Mouse (Mus musculus) limb, embryonic 11.5 days (tissue): ENCODE data around the gene Camk2g. TPM values are rescaled to one million over a fixed set of nuclear protein-coding genes. Genes with fewer than 3 reads are reported as not detected.

ENCODE experiments used
- ATAC-seq: fragments of 200-750 bp; cut with Nextera tagmentation; 2 replicates; pipeline ENCODE4 v1.8.0; 2017; ENCODE audit warnings: low read depth; ENCODE audit not compliant: insufficient number of reproducible peaks, low FRiP score, low TSS enrichment
- DNase-seq: peaks from one replicate; pipeline ENCODE4 v3.0.0-alpha.2; 2015; ENCODE audit warnings: low spot score
- H3K27ac ChIP-seq: fragments of 300-500 bp; sonication (generic); replicated peaks from 2 replicates; pipeline ENCODE4 v1.5.1; 2014; ENCODE audit warnings: low read depth, mild to moderate bottlenecking, low read length
- H3K27me3 ChIP-seq: fragments of 300-500 bp; sonication (generic); 2 replicates; pipeline ENCODE4 v1.6.1; 2014; ENCODE audit warnings: mild to moderate bottlenecking, low read length, mixed read lengths; ENCODE audit not compliant: control insufficient read depth, insufficient read depth
- H3K36me3 ChIP-seq: fragments of 300-500 bp; sonication (generic); 2 replicates; pipeline ENCODE4 v1.6.1; 2014; ENCODE audit warnings: mild to moderate bottlenecking, low read length, moderate library complexity, mixed read lengths; ENCODE audit not compliant: control insufficient read depth, insufficient read depth
- H3K4me1 ChIP-seq: fragments of 300-500 bp; sonication (generic); 2 replicates; pipeline ENCODE4 v1.6.1; 2014; ENCODE audit warnings: low read length, mixed read lengths; ENCODE audit not compliant: control insufficient read depth, insufficient read depth
- H3K4me2 ChIP-seq: fragments of 300-500 bp; sonication (generic); 2 replicates; pipeline ENCODE4 v1.6.1; 2014; ENCODE audit warnings: low read depth, mild to moderate bottlenecking, moderate library complexity; ENCODE audit not compliant: severe bottlenecking
- H3K4me3 ChIP-seq: fragments of 300-500 bp; sonication (generic); 2 replicates; pipeline ENCODE4 v1.5.1; 2014; ENCODE audit warnings: low read depth, low read length
- H3K9ac ChIP-seq: fragments of 300-500 bp; sonication (generic); 2 replicates; pipeline ENCODE4 v1.6.1; 2014; ENCODE audit warnings: mild to moderate bottlenecking, low read length
- H3K9me3 ChIP-seq: fragments of 300-500 bp; sonication (generic); 2 replicates; pipeline ENCODE4 v1.6.1; 2016; ENCODE audit warnings: low read length; ENCODE audit not compliant: control insufficient read depth
- WGBS: fragments of 180-500 bp; shearing (Covaris S2); extraction: QIAGEN DNeasy Blood & Tissue Kit; methylation state at CpG from one replicate; pipeline ENCODE4 v1.1.7; 2014; 5-methylcytosine and 5-hydroxymethylcytosine counted together
- polyA plus RNA-seq: library from polyadenylated mRNA; unstranded; fragments of >200 nt; fragmentation: Nextera tagmentation; extraction: Ambion mirVana; gene quantifications from 2 replicates; pipeline ENCODE4 v1.2.1, GENCODE M21; 2014

Gene Camk2g
- polyA plus RNA-seq, 1 experiment from 2014 or later = 60.2 TPM

DNA sequence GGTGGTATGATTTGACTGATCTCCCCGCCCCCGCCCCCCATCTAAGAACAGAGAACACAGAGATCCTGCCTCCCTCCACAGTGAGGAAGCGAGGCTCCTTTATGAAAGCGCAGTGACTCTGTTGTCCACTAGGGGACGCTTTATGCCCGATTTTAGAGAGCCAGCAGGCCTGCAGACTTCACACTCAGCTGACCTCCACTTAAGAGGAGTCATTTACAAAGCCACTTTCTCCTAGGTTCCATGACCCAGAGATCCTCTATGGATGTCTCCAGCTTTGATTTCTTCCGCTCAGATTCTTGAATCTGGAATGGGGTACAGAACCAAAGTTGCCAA is 9.7 kb upstream of the Camk2g start:
- Histone ChIP-seq H3K4me3 (no peak overlapping the region), H3K4me1 (no peaks in the 10 kb centered on the region), H3K9me3 (no peaks in the 10 kb centered on the region), H3K4me2 (no peak overlapping the region), H3K27ac (no peak overlapping the region), H3K9ac (no peak overlapping the region), H3K36me3 (no peaks in the 10 kb centered on the region), H3K27me3 (no peaks in the 10 kb centered on the region)
- DNase-seq (peak; percentile 84), ATAC-seq (no peak)
- WGBS = 5% methylated on average over 7 of the region's 7 CpGs

DNA sequence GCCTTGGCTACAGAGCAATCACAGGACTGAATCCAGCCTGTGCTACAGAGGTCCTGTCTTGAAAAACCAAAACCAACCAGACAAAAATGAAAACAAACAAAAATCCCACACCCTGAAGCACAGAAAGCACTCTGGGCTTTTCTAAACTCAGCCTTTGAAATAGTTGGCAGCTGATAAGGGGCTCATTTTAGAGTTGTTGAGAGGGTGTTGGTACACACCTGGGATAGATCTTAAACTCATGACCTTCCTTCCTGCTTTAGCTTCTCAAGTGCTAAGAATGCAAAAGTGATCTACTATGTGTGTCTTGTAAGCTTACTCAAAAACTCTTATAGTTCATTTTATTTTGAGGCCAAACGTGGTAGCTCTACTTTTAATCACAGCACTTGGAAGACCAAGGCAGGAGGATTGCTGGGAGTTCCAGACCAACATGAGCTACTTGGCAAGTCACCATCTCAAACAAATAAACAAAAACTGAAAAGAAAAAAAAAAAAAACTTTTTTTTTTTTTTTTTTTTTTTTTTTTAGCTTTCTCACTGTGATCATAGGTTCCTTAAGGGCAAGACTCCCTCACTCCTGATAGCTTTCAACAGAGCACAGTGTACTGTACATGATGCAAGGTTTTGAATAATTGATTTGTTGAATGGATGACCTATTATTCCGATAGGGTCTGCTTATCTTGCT is 9.2 kb upstream of the Camk2g start:
- Histone ChIP-seq H3K4me2 (no peak overlapping the region), H3K27ac (no peak overlapping the region), H3K4me1 (no peaks in the 10 kb centered on the region), H3K4me3 (no peak overlapping the region), H3K9me3 (no peaks in the 10 kb centered on the region), H3K9ac (no peak overlapping the region), H3K27me3 (no peaks in the 10 kb centered on the region), H3K36me3 (no peaks in the 10 kb centered on the region)
- ATAC-seq (no peak), DNase-seq (no peak)
- 51% methylated on average over 2 of the region's 2 CpGs for WGBS

GRCm38 (mm10) chr14:20798761-20799160 is 4.9 kb upstream of the Camk2g start:
- no peak overlapping the region for H3K4me3 ChIP-seq
- no peaks in the 10 kb centered on the region for H3K9me3 ChIP-seq
- H3K27me3 ChIP-seq = no peaks in the 10 kb centered on the region
- H3K4me2 ChIP-seq = no peak overlapping the region
- H3K36me3 ChIP-seq = no peaks in the 10 kb centered on the region
- WGBS = 12% methylated on average over 7 of the region's 7 CpGs
- ATAC-seq (no peak), DNase-seq (peak; percentile 87)
- H3K9ac ChIP-seq = no peak overlapping the region
- peaks cover 10% of the 10 kb centered on the region; the same call in 1 of the 2 replicates for H3K4me1 ChIP-seq
- H3K27ac ChIP-seq = no peak overlapping the region

- no peak overlapping the region for H3K9ac ChIP-seq
- H3K4me3 ChIP-seq = no peak overlapping the region
- no peak overlapping the region for H3K4me2 ChIP-seq
- no peak for ATAC-seq
- H3K27me3 ChIP-seq = no peaks in the 10 kb centered on the region
- 82% methylated on average over 6 of the region's 6 CpGs for WGBS
- no peak overlapping the region for H3K27ac ChIP-seq
- no peaks in the 10 kb centered on the region for H3K9me3 ChIP-seq
- no peaks in the 10 kb centered on the region for H3K36me3 ChIP-seq
- peaks cover 10% of the 10 kb centered on the region; the same call in 1 of the 2 replicates for H3K4me1 ChIP-seq
- DNase-seq = no peak
Measured at GRCm38 (mm10) chr14:20798300-20798699, 4.4 kb upstream of the Camk2g start.

DNA sequence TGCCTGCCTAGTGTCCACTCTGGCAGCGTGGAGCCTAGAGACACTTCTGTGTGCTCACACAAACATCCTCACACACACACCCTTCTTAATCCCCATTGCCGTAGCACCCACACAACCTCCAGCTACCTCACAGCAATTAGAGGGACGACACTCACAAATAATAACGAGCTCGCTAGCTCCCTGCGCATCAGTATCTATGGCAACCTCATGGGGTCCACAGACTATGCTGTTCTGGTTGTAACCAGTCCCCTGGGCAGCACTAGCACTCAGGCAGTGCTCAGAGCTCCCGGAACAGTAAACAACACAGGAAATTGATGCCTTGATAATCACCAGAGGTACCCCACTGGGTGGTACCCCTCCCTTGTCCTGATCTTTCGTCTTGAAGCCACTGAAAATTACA is 2.8 kb upstream of the Camk2g start:
- no peaks in the 10 kb centered on the region for H3K9me3 ChIP-seq
- H3K36me3 ChIP-seq = no peaks in the 10 kb centered on the region; the same call in 1 of the 2 replicates
- no peak overlapping the region for H3K9ac ChIP-seq
- H3K4me3 ChIP-seq = no peak overlapping the region
- H3K4me1 ChIP-seq = peaks cover 16% of the 10 kb centered on the region
- no peak overlapping the region for H3K27ac ChIP-seq
- no peak overlapping the region for H3K4me2 ChIP-seq
- no peak for ATAC-seq
- no peaks in the 10 kb centered on the region for H3K27me3 ChIP-seq
- WGBS = 53% methylated on average over 8 of the region's 8 CpGs
- DNase-seq = no peak

- Histone ChIP-seq H3K9ac (no peak overlapping the region), H3K27ac (no peak overlapping the region), H3K4me1 (peaks cover 16% of the 10 kb centered on the region), H3K9me3 (no peaks in the 10 kb centered on the region), H3K4me2 (no peak overlapping the region), H3K36me3 (no peaks in the 10 kb centered on the region; the same call in 1 of the 2 replicates), H3K27me3 (no peaks in the 10 kb centered on the region), H3K4me3 (no peak overlapping the region)
- DNase-seq (no peak), ATAC-seq (no peak)
- 77% methylated on average over 8 of the region's 8 CpGs for WGBS
Measured at GRCm38 (mm10) chr14:20796170-20796569, 2.3 kb upstream of the Camk2g start.

GRCm38 (mm10) chr14:20795423-20796152 is 1.7 kb upstream of the Camk2g start:
- 40% methylated on average over 9 of the region's 9 CpGs for WGBS
- H3K4me3 ChIP-seq = no peak overlapping the region
- DNase-seq (no peak), ATAC-seq (no peak)
- H3K4me2 ChIP-seq = no peak overlapping the region
- no peaks in the 10 kb centered on the region for H3K27me3 ChIP-seq
- no peaks in the 10 kb centered on the region for H3K9me3 ChIP-seq
- no peak overlapping the region for H3K27ac ChIP-seq
- no peak overlapping the region for H3K9ac ChIP-seq
- H3K36me3 ChIP-seq = no peaks in the 10 kb centered on the region; the same call in 1 of the 2 replicates
- H3K4me1 ChIP-seq = peaks cover 16% of the 10 kb centered on the region

- no peak for DNase-seq
- Histone ChIP-seq H3K36me3 (peaks cover 2% of the 10 kb centered on the region; the same call in 1 of the 2 replicates), H3K9me3 (no peaks in the 10 kb centered on the region), H3K27ac (no peak overlapping the region), H3K4me3 (peak overlapping the region; percentile 88), H3K4me1 (peaks cover 16% of the 10 kb centered on the region), H3K4me2 (peak overlapping the region; percentile 84), H3K9ac (peak overlapping the region; percentile 76), H3K27me3 (no peaks in the 10 kb centered on the region)
- no peak for ATAC-seq
- 9% methylated on average over 9 of the region's 9 CpGs for WGBS
Measured at GRCm38 (mm10) chr14:20794589-20794988, 701 bp upstream of the Camk2g start.
